Mouse (Mus musculus) kidney, postnatal 25 days (tissue): ENCODE results near the gene Vwa5b1.

ENCODE experiments used
- DNase-seq, 2 experiments: peaks; one replicate each; pipeline ENCODE4 v3.0.0; 2021; ENCODE audit warnings: mixed read lengths in 2 of 2

Vwa5b1 gene

DNA sequence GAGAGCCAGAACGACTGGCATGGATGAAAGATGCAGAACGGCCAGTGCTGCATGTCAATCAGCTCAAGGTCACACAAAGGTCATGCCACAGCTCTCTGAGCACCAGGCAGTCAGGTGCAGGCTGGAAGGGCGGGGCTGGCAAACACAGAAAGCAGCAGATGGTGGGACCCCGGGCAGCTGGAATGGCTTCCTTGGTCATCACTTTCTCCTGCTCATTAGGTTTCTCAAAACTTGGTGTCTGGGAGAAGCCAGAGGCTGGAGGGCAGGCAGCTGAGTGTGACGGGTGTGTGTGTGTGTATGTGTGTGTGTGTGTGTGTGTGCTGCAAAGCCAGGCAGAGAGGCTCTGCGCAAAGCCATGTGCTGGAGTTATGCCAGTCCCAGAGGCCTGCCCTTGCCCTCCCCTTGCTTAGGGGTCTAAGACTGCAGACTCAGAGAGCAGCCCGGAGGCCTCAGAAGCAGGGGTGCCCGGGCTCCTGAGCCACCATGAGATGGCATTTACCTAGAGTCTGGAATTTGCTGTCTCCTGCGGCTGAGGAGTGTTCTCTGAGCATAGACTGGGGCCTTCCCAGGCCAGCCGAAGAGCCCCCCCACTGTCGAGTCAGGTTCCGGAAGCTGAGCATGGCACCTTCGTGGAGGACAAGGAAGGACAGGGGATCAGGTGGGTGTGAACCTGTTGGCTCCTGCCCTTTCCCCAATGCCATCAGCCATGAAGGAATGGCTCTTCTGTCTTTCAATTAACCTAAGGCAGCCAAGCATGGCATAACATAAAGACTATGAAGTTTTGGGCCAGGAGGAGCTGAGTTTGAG, 60.7 kb downstream of the Vwa5b1 start:
- DNase-seq: peak; percentile 60 to 81

DNA sequence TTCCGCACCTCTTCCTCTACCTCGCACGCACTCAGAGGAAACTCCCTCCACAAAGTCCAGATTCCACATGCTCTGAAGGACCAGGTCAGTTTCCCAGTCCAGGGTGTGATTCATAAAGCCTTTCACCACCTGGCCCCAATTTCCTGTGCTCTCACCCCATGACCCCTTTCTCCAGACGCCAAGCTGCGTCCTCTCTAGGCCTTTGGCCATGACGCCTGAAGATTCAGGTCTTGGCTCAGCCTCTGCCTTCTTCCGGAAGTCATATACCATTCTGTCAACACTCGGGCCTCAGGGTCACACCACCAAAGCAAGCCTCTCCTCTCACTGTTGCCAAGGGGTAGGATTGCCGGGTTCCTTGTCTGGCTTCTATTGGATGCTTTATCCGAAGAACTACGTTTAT, 65.8 kb downstream of the Vwa5b1 start:
- DNase-seq: peak; percentile 75 to 89

DNA sequence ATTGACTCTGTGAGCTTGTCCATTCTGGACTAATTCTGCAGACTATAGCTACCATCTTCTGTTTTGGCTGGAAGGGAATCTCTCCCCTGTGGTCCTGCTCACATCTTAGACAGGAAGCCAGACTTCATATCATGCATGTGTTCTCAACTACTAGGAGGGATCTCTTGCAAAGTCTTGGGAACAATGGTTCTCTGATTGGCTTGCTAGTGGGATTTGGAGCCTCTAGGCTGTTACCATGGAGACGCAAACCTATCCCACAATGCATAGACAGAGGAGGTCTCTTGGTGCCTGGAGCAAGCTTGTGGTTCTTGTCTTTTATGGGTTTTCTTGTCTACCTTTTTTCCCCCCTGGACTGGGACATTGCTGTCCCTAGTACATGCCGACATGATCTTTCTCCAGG, 67.4 kb downstream of the Vwa5b1 start:
- no peak for DNase-seq

DNA sequence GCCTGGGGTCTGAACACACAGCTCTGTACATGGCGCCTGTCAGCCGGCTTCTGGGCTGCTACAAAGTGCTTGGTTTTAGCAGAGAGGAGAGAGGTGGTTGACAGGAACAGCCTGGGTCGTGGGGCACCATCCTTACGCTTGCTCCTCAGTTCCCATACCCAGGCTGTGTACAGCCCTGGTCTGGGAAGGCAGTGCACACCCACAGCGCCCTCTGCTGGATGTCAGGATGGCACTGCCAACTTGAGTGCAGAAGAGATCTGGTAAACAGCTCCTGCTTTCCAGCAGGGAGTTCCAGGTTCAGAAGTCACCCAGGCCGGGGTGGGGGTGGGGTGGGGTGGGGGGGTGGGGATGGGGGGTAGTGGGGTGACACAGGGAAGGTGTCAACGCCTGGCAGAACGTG, 73.7 kb downstream of the Vwa5b1 start:
- DNase-seq: peak; percentile 89 to 93

DNA sequence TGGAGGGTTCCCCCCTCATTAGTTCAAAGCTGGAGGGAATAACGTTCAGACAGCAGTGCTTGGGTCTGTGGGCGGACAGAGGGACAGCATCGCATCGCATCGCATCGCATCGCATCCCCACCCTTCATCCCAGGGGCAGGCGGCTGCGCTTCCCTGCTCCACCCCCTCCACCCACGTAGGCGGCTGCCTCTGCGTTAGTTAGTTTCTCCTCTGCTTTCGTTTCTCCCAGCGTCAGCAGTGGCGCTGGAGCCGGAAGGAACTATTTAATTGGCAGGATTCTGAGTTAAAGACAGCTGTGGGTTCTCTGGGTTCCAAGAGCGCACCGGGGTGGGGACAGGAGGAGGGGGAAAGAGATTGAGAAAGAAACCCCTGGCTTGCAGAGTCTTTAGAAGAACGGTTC, 80.2 kb downstream of the Vwa5b1 start:
- DNase-seq: peak; percentile 52 to 78

DNA sequence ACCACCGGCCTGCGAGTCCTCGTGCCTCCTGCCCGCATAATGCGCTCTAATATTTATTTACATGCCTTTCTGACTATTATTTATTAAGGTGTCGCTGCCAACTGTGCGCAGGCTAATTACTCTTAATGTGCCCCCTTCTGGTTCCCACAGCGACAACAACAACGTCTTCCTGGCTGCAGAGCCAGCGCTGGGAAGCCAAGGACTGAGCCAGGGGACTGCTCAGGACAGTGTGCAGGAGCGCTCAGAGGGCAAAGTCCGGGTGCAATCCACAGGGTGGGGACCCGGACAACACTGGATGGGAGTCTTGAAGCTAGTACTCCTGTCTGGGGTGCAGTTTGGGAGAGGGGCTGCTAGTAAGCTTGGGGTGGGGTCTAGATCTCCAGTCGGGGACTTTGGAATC, 80.8 kb downstream of the Vwa5b1 start:
- peak; percentile 41 to 62 for DNase-seq

DNA sequence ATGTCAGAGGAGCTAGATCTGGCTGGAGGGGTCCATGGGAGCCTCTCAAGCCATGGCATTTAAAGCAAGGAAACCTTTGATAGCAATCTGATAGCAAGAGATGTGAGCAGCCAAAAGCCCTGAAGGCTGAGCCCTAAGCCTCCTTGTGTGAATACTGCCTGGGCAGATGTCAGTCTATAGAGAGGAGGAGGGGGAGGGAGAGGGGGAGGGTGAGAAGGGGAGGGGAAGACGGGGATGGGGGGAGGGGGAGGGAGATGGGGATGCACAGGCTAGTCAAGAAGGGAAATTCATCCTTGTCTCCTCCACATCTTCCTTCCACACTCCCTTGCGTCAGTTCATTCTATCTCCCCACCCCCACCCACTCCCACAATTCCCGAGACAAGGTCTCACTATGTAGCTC, 81.4 kb downstream of the Vwa5b1 start:
- DNase-seq: no peak

DNA sequence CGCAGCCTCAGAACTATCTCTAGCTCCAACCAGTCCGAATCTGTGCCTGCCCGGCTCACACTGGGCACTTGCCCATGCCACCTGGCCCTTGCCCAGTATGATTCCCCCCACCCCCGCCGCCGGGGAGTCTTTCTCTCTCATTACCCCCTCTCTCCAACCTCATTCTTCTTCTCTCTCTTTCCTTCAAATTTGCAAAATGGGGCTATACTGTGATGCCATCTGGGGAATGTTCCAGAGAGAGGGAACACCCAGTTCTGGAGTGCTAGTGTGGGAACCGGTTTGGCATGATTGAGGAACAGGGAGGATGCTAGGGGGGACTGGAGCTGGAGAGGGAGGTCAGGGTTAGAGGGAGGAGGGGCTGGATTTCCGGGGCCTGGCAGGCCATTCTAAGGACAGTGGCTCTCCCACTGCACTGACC, 82.2 kb downstream of the Vwa5b1 start:
- peak in 1 of 2 experiments; percentile 52 for DNase-seq

DNA sequence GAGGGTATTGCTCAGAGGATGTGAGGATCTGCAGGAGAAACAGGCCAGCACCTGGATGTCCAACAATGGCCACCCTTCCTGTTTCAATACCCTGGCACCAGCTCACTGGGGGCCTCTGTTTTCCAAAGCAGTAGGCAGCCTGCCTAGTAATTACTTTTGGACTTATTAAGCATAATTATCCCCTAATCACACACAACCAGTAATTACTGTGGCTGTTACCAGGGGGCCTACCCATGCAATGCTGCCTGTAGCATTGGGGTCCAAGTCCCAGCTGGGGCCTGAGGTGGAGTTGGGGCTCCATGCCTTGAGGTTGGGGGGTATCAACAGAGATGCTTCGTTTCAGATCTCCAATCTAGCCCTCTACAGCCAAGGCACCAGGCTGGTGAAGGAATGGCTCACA, 82.6 kb downstream of the Vwa5b1 start:
- no peak for DNase-seq

DNA sequence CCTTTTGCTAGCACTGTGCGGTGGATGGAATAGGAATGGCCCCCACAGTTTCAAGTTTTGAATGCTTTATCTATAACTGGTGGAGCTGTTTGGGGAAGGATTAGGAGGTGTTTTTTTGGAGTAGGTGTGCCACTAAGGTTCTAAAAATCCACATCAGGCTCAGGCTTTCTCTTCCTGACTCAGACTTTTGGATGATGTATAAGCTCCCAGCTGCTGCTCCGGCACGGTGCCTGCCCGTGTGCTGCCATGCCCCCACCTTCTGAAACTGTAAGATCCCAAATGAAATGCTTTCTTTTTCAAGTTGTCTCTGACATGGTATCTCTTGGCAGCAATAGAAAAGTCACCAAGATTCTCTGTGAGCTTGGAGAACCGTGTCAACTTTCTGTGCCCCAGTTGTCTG, 84.1 kb downstream of the Vwa5b1 start:
- DNase-seq: no peak

DNA sequence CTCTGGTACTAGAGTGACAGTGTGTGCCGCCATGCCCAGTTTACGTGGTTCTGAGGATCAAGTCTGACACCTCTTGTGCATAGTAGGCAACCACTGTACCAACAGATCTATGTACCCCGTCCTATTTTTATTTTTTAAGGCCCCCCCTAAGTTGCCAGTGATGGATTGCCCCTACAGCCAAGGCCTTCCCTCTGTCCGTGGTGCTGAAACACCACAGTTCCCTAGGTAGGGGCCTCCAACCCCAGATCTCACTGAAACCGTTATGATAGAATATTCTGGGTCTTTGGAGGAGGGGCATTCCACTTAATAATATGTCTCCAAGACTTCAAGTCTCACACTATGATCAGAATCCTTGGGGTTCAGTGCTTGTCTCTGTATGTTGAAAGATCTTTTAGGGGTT, 85.1 kb downstream of the Vwa5b1 start:
- DNase-seq: no peak

DNA sequence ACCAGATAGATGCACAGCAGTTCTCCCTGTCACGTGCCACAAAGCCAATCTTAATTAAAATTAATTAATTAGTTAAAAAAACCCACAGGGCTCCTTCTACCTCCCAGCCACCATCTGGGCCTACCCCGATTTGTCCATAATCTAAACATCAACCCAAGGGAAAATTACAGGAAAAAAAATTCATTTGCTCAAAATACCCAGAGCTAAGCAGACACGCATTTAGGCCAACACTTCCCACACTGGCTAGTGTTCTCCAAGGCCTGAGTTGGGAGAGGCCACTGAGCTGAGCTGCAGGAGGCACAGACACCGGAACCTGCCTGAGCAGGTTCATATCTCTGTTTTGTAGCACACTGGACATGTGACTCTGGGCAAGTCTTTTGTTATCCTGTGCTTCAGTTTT, 86.7 kb downstream of the Vwa5b1 start:
- no peak for DNase-seq

DNA sequence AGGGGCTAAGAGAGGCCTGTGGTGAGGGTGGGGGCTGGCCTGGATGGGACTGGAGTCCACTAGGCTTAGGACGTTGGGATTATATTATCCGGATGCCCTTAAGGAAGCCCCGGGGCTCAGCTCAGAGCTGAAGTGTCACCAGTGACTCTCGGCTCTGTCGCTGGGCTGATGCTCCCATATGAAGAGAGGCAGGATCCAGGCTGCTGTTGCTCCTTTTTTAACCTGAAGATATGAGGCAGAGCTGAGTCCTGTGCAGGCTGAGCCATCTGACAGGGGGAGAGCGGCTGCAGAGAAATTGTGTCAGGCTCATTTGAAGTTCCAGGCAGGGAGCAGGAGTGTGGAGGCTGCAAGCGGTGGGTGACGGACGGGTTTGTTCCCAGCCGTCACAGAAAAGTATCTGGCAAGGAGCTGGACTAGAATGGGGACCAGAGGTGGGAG, 87.5 kb downstream of the Vwa5b1 start:
- no peak for DNase-seq

DNA sequence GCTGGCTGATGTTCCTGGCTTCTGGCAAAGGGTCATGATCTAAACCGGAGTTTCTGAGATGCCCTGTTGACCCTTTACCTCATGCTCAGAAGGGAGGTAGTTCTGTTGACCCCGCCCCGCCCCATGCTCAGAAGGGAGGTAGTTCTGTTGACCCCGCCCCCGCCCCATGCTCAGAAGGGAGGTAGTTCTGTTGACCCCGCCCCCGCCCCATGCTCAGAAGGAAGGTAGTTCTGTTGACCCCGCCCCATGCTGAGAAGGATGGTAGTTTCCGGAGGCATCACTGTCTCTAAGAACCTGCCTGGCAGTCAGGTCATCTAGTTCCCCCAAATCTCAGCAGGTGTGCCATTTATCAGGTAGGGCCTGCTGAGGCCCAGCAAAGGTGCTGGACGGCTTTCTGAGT, 88.1 kb downstream of the Vwa5b1 start:
- no peak for DNase-seq

DNA sequence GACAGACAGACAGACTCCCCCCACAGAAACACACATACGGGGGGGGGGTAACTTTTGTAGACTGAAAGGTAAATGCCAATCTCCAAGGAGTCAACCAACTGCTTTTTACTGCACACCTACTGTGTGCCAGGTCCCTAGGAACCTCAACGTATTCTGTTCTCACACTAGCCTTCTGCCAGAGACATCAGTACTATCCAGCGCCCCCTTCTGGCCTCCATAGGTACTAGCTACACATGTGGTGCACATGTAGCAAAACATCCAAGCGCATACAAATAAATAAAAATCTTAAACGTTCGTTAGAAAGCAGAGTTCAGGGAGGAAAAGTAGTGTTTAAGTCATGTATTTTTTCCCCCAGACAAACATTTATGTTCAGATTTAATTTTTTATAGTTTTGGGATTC, 88.6 kb downstream of the Vwa5b1 start:
- DNase-seq: peak in 1 of 2 experiments; percentile 47

DNA sequence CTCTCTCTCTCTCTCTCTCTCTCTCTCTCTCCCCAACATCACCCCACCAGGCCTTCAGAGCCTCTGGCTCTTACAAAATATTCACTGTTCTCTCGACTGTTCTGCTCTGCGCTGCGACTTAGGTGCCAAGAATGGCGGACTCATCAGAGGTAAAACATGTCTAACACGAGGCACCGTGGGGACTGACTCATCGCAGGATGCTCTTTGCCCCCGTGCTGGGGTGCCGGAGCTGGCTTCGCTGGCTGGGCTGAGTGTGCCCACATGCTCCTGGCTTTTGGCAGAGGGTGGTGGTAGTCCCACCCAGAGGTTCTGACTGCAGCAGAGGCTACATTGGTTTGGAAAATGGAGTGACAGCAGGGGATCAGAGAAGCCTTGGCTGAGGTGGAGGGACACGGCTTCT, 89.4 kb downstream of the Vwa5b1 start:
- DNase-seq: peak; percentile 51 to 82

DNA sequence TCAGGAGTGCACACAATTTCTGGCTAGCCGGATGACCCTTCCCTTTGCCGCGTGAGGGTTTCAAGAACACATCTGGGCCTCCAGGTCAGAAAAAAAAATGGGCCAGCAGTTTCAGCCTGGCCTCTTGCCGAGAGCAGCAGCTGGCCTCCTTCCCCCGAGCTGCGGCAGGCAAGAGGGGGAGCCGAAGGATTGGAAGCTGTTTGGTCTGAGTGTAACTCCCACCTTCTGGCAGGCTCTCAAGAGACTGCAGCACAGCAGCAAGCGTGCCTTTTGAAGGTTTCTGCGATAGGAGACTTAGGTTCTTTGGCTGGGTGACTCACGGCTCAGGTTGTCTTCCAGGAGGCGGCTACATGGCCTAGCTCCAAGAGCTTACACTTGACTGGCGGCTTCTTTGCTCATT, 92.5 kb downstream of the Vwa5b1 start:
- peak in 1 of 2 experiments; percentile 38 for DNase-seq

DNA sequence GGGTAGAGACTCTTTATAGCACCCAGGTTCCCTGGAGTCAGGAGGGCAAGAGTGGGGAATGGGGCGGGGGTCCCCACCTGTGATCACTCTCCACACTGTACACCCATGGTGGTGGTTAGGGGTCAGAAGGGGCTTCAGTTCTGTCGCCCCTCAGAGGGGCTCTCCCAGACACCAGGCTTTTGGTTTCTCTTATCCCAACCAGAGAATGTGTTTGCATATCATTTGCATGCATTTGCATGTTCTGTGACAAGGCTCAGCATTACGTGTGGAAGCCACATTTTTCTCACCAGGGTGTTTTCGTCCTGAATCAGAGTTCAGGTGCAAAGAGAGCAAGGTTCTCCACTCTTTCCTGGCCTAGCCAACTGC, 97.6 kb downstream of the Vwa5b1 start:
- no peak for DNase-seq

DNA sequence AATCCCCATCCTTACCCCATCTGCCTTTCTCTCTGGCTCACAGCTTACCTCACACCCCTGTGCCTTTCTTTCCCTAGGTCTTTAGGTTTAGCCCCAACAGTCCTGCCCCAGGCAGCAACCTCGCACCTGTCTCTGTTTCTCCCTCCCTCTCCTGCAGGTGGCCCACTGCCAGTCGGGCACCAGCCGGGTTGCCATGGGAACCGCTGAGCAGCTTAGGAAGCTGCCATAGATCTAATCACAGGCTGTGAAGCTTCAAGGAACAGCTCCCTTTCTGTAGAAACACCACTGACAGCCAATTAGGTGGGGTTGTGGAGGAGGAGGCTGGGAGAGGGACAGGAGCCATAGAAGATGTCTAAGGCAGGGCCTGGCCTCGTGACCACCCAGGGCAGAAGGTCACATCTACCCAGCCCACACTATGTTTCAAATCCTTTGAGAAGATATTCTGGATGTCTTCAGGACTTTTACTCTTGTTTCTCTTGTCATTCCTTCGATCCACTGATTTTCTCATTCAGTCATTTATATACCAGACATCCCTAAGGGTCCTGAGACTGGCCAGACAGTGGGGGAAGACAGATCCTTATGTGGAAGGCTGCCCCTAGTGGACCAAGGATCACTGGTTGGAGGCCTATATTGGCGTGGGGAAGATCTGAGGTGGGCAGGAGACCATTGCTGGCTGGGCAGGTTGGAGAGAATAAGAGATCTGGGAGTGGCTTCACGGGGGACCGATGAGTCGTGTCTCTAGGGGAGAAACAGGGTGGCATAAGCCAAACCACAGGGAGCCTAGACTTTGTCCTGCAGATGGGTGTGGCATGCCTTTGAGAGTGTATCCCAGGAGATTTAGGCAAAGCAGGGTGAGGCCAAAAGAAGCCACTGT, 98.2 kb downstream of the Vwa5b1 start:
- DNase-seq: peak; percentile 57 to 65

DNA sequence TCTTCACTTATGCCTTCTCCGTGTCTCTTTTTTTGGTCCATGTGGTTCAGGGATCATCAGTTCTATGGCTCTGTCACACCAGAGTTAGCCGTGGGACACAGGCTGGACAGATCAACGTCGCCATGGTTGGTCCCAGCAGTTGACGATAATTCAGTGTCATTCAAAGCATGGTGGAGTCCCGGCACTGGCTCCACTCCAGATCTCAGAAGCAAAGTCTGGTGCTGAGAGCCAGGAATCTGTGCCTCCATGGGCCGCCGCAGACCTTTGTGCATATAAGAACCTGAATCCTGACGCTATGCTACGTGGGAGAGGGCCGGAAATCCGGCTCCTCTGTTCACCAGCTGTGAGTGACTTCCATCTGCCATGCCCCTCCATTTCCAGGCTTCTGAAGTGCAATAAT, 100.1 kb downstream of the Vwa5b1 start:
- DNase-seq: no peak

DNA sequence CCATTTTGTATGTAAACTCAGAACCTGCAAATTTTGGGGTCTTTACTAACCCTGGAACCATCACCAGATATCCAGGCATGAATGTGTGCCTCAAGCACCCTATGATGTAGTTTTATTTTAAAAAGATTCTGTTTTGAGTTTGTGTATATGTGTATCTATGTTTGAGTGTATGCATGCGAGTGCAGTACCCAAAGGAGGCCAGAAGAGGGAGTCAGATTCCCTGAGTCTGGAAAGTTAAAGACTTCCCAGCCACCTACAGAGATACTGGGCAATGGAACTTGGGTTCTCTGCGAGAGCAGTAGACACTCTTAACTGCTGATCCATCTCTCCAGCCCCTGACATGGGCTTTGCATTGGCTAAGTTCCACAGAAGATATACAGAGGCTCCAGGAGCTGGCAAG, 101.8 kb downstream of the Vwa5b1 start:
- no peak for DNase-seq

DNA sequence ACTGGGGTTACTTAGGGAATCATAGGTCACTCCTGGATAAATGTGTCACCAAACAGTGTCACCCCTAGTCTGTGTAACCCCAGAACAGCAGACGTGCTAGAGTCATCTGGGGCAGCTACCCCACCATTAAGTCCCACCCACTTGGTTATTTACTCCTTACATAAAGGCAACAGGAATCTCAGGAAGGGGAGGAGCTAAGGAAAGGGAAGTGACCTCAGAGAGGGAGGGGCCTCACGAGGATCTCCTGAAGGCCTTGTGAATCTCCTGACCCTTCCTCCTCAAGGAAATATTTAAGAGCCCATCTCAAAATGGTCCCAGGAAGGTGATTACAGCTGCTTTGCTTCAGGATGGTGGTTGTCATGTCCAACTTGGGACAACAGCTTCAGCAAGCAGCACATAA, 103.9 kb downstream of the Vwa5b1 start:
- DNase-seq: no peak

DNA sequence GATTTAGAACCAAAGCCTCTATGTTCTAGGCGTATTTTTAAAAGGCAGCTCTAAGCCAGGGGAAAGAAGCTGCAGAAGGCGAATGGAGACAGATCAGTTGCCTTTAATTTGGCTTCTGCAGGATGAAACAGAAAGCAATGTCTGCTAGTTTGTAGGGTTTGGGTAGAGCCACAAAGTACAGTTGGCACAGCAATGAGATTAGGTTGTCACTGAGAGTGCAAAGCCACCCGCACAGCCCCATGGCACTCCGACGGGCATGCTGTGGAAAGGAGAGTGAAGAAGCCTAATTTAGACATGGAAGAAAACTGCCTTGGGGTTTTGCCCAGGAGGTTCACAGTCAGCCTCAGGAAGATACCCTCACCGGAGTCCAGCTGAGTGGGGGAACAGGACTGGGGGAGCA, 105.7 kb downstream of the Vwa5b1 start:
- no peak for DNase-seq

DNA sequence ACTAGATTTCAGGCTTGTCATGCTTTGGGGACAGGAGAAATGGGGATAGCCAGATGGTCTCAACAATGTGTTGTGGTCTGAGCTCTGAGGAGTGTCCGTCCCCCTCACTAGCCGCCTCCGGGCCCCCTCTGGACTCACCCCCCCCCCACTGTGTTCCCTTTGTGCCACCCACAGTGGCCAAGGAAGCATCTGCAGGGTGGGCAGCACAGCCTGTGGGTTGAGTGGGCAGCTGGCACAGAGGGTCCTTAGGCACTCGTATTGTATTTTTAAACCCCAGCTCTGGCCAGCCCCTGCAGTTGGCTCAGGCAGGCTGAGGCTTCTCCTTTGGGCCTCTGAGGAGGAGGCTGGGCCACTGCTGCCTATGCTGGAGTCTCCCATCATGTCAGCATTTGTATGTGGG, 110.0 kb downstream of the Vwa5b1 start:
- no peak for DNase-seq
